Mouse (Mus musculus): ENCODE measurements around the gene Mslnl. TPM values are rescaled to one million over a fixed set of nuclear protein-coding genes. Genes with fewer than 3 reads are reported as not detected.

Mslnl gene
- total RNA-seq, 2 experiments from 2014 or later = not detected

GRCm38 (mm10) chr17:25743831-25744230 lies 8.0 kb downstream of the Mslnl start:
- no peak for DNase-seq (ENCODE audit: low spot score in 2 of 2)

DNA sequence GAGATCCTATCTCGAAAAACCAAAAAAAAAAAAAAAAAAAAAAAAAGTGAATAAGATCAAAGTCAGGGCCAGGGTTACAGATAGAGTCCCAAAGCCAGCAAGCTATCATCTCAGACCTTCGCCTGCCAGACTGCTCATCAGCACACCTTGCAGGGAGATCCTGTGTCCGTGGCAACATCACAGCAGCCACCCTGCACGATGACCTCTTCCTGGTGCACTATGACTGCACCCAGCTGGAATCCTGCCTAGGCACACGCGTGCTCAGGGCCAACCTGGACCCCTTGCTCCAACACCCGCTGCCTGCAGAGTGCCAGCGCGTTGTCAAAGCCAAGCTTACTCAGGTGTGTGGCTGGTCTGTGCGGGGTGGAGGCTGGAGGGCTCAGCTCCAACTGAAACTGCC lies 8.5 kb downstream of the Mslnl start:
- no peak for DNase-seq (ENCODE audit: low spot score in 2 of 2)

- DNase-seq (ENCODE audit: low spot score in 2 of 2) = no peak
Measured at GRCm38 (mm10) chr17:25748238-25748637, 12.4 kb downstream of the Mslnl start.

DNA sequence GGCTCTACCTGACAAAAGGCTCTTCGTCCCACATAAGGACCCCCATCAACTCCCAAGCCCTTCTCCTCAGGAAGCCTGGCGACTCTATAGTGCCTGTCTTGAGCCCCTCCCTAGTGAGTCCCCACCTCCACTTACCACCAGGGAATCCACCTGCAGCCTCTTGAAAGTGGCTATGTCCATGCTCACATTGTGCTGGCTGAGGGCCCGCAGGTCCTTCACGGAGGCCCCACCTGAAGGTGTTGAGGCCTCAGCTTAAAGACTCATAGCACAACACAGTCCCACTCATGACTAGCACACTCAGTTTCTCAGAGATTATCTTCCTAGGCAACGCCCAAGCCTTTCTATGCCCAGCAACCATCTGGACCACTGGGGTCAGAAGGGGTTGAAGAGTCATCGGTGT lies 13.5 kb downstream of the Mslnl start:
- DNase-seq (ENCODE audit: low spot score in 2 of 2) = no peak

DNA sequence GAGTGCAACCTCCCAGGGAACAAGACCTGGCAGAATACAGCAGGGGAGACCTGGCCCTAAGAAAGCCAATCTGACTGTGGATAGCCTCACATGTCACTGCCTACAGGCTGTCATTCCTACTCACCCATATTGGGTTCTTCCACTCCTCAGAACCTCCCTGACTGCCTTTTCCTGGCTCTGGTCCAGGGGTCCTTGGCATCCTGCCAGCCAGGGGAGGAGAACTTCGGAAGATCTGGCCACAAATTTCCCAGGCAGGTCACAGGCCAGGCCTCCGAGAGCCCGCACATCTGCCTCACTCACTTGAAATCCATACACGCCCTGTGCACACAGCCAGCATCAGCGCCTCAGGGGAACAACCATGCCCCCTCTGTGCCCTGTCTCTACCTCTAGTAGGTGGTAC lies 15.6 kb downstream of the Mslnl start:
- peak; percentile 60 to 63 for DNase-seq (ENCODE audit: low spot score in 2 of 2)

GRCm38 (mm10) chr17:25754241-25754640 lies 18.4 kb downstream of the Mslnl start, which contains the start of gene Msln:
TSS of gene Msln (minus strand) at chr17:25754378.
- no peak for DNase-seq (ENCODE audit: low spot score in 2 of 2)

- no peak for DNase-seq (ENCODE audit: low spot score in 2 of 2)
Measured at GRCm38 (mm10) chr17:25755086-25755485, 19.2 kb downstream of the Mslnl start.

GRCm38 (mm10) chr17:25755627-25756377 lies 20.0 kb downstream of the Mslnl start:
- DNase-seq (ENCODE audit: low spot score in 2 of 2) = no peak

- no peak for DNase-seq (ENCODE audit: low spot score in 2 of 2)
Measured at GRCm38 (mm10) chr17:25756378-25757242, 20.8 kb downstream of the Mslnl start.

- DNase-seq (ENCODE audit: low spot score in 2 of 2) = no peak
Measured at GRCm38 (mm10) chr17:25757691-25758090, 21.8 kb downstream of the Mslnl start.

DNA sequence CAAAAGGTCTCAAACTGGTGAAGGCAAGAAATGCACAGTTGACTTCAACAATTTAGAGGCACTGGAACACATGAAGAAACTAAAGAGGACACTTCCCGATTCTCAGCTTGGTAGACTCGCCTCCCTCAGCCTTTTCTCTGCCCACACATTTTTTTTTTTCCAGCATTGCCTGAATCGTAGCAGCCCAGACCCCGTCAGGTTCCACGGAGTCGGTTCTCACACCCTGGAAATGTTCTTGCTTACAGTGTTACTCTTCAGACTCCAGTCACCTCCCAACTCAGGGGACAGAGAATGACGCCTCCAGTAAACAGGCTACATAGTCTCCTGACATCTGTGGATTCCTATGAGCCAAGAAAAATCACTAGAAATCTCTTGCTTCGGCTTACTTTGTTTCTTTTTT lies 24.3 kb downstream of the Mslnl start:
- no peak for DNase-seq (ENCODE audit: low spot score in 2 of 2)

DNA sequence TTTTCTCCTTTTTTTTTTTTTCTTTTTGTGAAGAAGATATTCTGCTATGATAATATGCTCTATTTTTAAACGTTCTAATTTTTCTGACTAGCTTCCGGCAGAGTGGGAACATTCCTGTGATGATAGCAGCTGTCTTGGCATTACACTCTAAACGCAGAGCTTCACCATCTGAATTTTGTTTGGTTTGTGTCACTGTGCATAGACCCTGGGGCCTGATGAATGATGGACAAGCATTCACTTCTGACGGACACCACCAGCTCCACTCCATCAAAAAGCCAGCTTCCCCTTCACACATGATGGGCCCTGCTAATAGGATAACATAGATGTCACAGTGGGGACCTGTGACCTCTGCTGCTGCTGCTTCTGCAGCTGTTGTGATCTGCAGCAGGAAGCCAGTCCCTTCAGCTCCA lies 25.7 kb downstream of the Mslnl start:
- DNase-seq (ENCODE audit: low spot score in 2 of 2) = no peak

- DNase-seq (ENCODE audit: low spot score in 2 of 2) = no peak
Measured at GRCm38 (mm10) chr17:25762591-25762990, 26.7 kb downstream of the Mslnl start.

DNA sequence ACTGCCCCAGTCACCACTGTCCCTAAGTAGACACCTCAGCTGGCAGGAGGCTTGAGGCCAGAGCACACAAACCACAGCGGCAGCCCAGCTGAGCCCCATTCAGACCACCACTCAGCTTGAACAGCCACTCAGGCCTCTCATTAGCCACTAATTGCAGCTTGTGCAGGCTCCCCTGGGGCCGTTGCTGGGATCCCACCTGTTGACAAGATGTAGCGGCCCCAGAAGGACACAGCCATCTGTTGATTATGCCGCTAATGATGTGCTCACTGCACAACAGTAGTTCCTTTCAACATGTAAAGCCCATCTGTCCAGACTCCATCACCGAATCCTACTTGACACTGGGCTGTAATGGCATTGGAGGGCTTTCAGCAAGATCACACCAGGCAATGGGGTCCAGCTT lies 30.0 kb downstream of the Mslnl start:
- no peak for DNase-seq (ENCODE audit: low spot score in 2 of 2)

- no peak for DNase-seq (ENCODE audit: low spot score in 2 of 2)
Measured at GRCm38 (mm10) chr17:25769331-25769730, 33.5 kb downstream of the Mslnl start.

DNA sequence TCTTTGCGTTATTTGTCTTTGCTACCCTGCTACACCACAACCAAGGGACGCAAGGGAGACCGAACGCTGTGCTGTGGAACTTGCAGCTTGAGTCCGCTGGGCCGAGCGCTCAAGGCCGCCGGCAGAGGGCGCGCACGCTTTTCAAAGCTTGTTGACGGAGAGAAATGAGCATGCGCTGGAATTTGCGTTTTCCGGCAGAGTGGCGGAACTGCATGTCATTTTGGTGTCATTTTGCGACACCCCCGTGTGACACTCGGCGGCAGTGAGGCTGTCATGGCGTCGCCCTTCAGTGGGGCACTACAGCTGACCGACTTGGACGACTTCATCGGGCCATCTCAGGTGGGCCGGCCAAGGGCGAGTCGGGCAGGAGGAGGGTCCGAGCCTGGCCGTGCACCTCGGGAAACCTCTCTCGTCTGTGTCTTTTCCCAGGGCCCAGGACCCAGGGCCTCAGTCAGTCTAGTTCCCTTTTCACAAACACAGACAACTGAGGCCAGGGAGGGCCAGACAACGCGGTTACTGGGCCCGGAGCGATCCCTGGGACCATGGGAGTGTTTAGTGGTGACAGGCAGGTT lies 37.8 kb downstream of the Mslnl start, which contains the start of gene Narfl:
Gene Narfl, plus strand, starts transcription at position 228 of the 572 bp plus-strand sequence.
- peak; percentile 99 for DNase-seq (ENCODE audit: low spot score in 2 of 2)

GRCm38 (mm10) chr17:25775318-25776062 lies 39.6 kb downstream of the Mslnl start:
- DNase-seq (ENCODE audit: low spot score in 2 of 2) = no peak

- no peak for DNase-seq (ENCODE audit: low spot score in 2 of 2)
Measured at GRCm38 (mm10) chr17:25777948-25778347, 42.1 kb downstream of the Mslnl start.

DNA sequence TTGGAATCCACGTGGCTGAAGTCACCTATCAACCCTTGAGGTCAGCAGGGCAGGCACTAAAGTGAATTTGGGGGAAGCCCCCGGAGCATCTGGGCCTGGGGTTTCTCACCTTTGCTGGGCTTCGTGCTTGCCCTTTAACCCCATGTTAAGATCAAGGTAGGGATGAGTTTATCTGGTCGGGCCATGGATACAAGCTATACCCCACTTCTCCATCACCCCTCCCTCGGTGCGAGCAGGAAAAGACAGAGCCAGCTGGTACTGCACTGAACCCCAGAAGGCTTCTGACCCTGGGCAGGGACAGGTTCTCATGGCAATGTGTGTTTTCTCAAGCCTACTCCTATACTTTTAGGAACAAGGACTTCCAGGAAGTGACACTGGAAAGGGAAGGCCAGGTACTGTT lies 45.5 kb downstream of the Mslnl start:
- DNase-seq (ENCODE audit: low spot score in 2 of 2) = no peak

DNA sequence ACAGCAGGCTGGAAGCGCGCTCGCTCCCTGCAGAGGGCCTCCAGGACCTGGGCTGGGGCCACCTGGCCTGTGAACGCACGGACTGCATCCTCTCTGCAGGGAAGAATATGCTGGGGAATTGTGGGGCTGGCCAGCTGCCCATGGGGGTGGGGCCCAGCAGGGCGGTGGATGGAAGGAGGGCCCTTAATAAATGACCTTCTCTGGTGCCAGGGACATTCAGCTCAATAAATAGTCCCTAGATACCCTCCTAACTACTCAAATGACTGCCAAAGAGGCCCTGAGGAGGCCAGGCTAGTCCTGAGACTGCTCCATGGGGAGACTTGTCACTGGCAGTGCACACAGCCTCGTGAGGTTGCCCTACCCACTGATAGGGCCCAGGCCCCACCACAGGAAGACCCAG lies 47.2 kb downstream of the Mslnl start:
- no peak for DNase-seq (ENCODE audit: low spot score in 2 of 2)

Data from layer of hippocampus, postnatal 10 days (tissue).